ENCODE assay signal across 20 mouse cellular contexts in genomic region chr15:83345898-83346529, GRCm38 (mm10). TPM values are rescaled to one million over a fixed set of nuclear protein-coding genes. Genes with fewer than 3 reads are reported as not detected.
DNase-seq lines count a peak whose midpoint lies in the region; ATAC-seq and TF ChIP-seq lines count a peak whose summit lies in the region.
"Had no signal": no experiment of that assay in that cellular context is flagged by ENCODE, and none has a peak within 500 bp of the region (broad histone marks: within the 10 kb centered on the region; RNA-seq: fewer than 3 reads in every experiment).

No protein-coding gene starts in this region.

- intact Hi-C loops in heart, postnatal 36 days (cut with DNase I): no loop called here

- DNase-seq in heart, postnatal 36 days: no peak
- peak; percentile 51 for DNase-seq in ES-CJ7 (ENCODE audit: low read depth, low spot score)
- no peak for DNase-seq in forebrain, embryonic 10.5 days (ENCODE audit: extremely low spot score, low spot score)
- DNase-seq in c-Kit-positive CD71-positive TER-119-positive erythroid progenitor cells, embryonic 14.5 days (ENCODE audit: low spot score): no peak
- DNase-seq: adrenal gland, postnatal 10 days; cerebellum, adult 11 months; cerebellum, postnatal 10 days; gastrocnemius, postnatal 25 days; layer of hippocampus, postnatal 36 days; lung, adult 2 months; retina, postnatal 1 day; right cerebral cortex, postnatal 4 days; thymus, postnatal 36 days had no signal

- ATAC-seq in heart, embryonic 15.5 days (replicated peaks; ENCODE audit: insufficient number of reproducible peaks, insufficient read depth, low FRiP score, low read depth): no peak
- ATAC-seq in intestine, postnatal 0 days: no peak
- no peak for ATAC-seq in stomach, embryonic 16.5 days (ENCODE audit: insufficient read depth, low FRiP score)
- ATAC-seq: activated CD4-positive, CD25-positive, alpha-beta regulatory T cell, adult 4 months; forebrain, embryonic 14.5 days had no signal

- WGBS in heart, embryonic 15.5 days: 88% methylated on average over 15 of the region's 15 CpGs
- 87% methylated on average over 15 of the region's 15 CpGs for WGBS in intestine, postnatal 0 days
- WGBS in stomach, embryonic 16.5 days: 90% methylated on average over 15 of the region's 15 CpGs
- 89% methylated on average over 15 of the region's 15 CpGs for WGBS in forebrain, embryonic 10.5 days

- no peak overlapping the region for H3K4me2 ChIP-seq in heart, embryonic 15.5 days
- H3K4me2 ChIP-seq in intestine, postnatal 0 days (replicated peaks; ENCODE audit: low read depth): no peak overlapping the region
- no peak overlapping the region for H3K4me2 ChIP-seq in stomach, embryonic 16.5 days (ENCODE audit: low read depth, low read length)
- H3K4me2 ChIP-seq: embryonic facial prominence, embryonic 12.5 days had no signal

- peak overlapping the region; percentile 88 for H3K27ac ChIP-seq in heart, embryonic 15.5 days
- H3K27ac ChIP-seq in intestine, postnatal 0 days (ENCODE audit: low read depth, low read length): peak overlapping the region; percentile 89
- H3K27ac ChIP-seq in stomach, embryonic 16.5 days (ENCODE audit: low read length): peak overlapping the region; percentile 84; the same call in 1 of the 2 replicates
- no peak overlapping the region for H3K27ac ChIP-seq in forebrain, embryonic 10.5 days
- H3K27ac ChIP-seq: embryonic facial prominence, embryonic 12.5 days had no signal

- peaks cover 35% of the 10 kb centered on the region for H3K4me1 ChIP-seq in heart, embryonic 15.5 days (replicated peaks)
- H3K4me1 ChIP-seq in intestine, postnatal 0 days (replicated peaks; ENCODE audit: control insufficient read depth, insufficient read depth, low read length): no peaks in the 10 kb centered on the region; the same call in 1 of the 2 replicates
- peaks cover 28% of the 10 kb centered on the region for H3K4me1 ChIP-seq in stomach, embryonic 16.5 days (ENCODE audit: control insufficient read depth, insufficient read depth, low read length)
- H3K4me1 ChIP-seq in forebrain, embryonic 10.5 days: peaks cover 38% of the 10 kb centered on the region

- H3K36me3 ChIP-seq in heart, embryonic 15.5 days: 0 out of 2 replicates have a peak, but pooled peaks cover 9% of the 10 kb centered on the region
- peaks cover 23% of the 10 kb centered on the region for H3K36me3 ChIP-seq in intestine, postnatal 0 days (ENCODE audit: control insufficient read depth, insufficient read depth)
- peaks cover 4% of the 10 kb centered on the region; the same call in 1 of the 2 replicates for H3K36me3 ChIP-seq in stomach, embryonic 16.5 days (ENCODE audit: control insufficient read depth, insufficient read depth, low read length)
- H3K36me3 ChIP-seq in forebrain, embryonic 10.5 days (replicated peaks): peaks cover 19% of the 10 kb centered on the region

- no peaks in the 10 kb centered on the region for H3K27me3 ChIP-seq in heart, embryonic 15.5 days
- H3K27me3 ChIP-seq in intestine, postnatal 0 days (replicated peaks; ENCODE audit: control insufficient read depth, insufficient read depth, low read length): no peaks in the 10 kb centered on the region
- H3K27me3 ChIP-seq in stomach, embryonic 16.5 days (ENCODE audit: control insufficient read depth, insufficient read depth, low read length): no peaks in the 10 kb centered on the region
- peaks cover 5% of the 10 kb centered on the region for H3K27me3 ChIP-seq in forebrain, embryonic 10.5 days (ENCODE audit: poor library complexity, severe bottlenecking)
- H3K27me3 ChIP-seq: embryonic facial prominence, embryonic 12.5 days had no signal

- TF ChIP-seq CTCF in intestine, postnatal 0 days (IDR thresholded peaks at IDR 0.05; ENCODE audit: low read depth): peak; percentile 25

- no peak overlapping the region for H3K9ac ChIP-seq in heart, embryonic 15.5 days
- no peak overlapping the region for H3K9ac ChIP-seq in intestine, postnatal 0 days (ENCODE audit: low read depth, low read length)
- H3K9ac ChIP-seq in stomach, embryonic 16.5 days (ENCODE audit: low read length): peak overlapping the region; percentile 55; the same call in 1 of the 2 replicates
- H3K9ac ChIP-seq: embryonic facial prominence, embryonic 12.5 days had no signal

- no peak overlapping the region for H3K4me3 ChIP-seq in heart, embryonic 15.5 days
- no peak overlapping the region for H3K4me3 ChIP-seq in intestine, postnatal 0 days (ENCODE audit: low read depth, low read length)
- H3K4me3 ChIP-seq in stomach, embryonic 16.5 days (replicated peaks; ENCODE audit: low read length): no peak overlapping the region
- no peak overlapping the region for H3K4me3 ChIP-seq in forebrain, embryonic 10.5 days
- H3K4me3 ChIP-seq: embryonic facial prominence, embryonic 12.5 days; erythroblast, embryonic 14.5 days had no signal

- no peaks in the 10 kb centered on the region for H3K9me3 ChIP-seq in heart, embryonic 15.5 days (replicated peaks)
- H3K9me3 ChIP-seq in intestine, postnatal 0 days (ENCODE audit: control insufficient read depth): no peaks in the 10 kb centered on the region
- H3K9me3 ChIP-seq in stomach, embryonic 16.5 days (replicated peaks; ENCODE audit: control insufficient read depth, low read length): no peaks in the 10 kb centered on the region
- no peaks in the 10 kb centered on the region for H3K9me3 ChIP-seq in forebrain, embryonic 10.5 days
- H3K9me3 ChIP-seq: embryonic facial prominence, embryonic 12.5 days had no signal

RNA-seq across cellular contexts. Expression of gene Arfgap3, which starts 4.0 kb away (rescaled TPM):
- 37.7 and 40.1 TPM in 2 replicates for polyA plus RNA-seq in heart, embryonic 15.5 days (2015; fragmentation: Nextera tagmentation; extraction: Ambion mirVana)
- total RNA-seq in heart, postnatal 36 days (2021): 10 to 100 TPM; 11.0 to 12.2 TPM
- polyA plus RNA-seq in intestine, postnatal 0 days (2015; fragmentation: Nextera tagmentation; extraction: Ambion mirVana): 119 and 124 TPM in 2 replicates
- polyA plus RNA-seq in stomach, embryonic 16.5 days (2015; fragmentation: Nextera tagmentation; extraction: Ambion mirVana): 79.9 and 80.6 TPM in 2 replicates
- 24.4 TPM in 2 replicates for polyA plus RNA-seq in forebrain, embryonic 10.5 days (2016; fragmentation: Nextera tagmentation; extraction: Ambion mirVana)
